Mouse (Mus musculus) left cerebral cortex, adult 9 months (tissue): ENCODE results near the gene Nfasc.
A peak's percentile ranks its signal among the peaks of the same experiment; 100 is the strongest.

Source experiments
- DNase-seq, 2 experiments: peaks; one replicate each; pipeline ENCODE4 v3.0.0; 2022; ENCODE audit warnings: low spot score in 2 of 2

Gene Nfasc

DNA sequence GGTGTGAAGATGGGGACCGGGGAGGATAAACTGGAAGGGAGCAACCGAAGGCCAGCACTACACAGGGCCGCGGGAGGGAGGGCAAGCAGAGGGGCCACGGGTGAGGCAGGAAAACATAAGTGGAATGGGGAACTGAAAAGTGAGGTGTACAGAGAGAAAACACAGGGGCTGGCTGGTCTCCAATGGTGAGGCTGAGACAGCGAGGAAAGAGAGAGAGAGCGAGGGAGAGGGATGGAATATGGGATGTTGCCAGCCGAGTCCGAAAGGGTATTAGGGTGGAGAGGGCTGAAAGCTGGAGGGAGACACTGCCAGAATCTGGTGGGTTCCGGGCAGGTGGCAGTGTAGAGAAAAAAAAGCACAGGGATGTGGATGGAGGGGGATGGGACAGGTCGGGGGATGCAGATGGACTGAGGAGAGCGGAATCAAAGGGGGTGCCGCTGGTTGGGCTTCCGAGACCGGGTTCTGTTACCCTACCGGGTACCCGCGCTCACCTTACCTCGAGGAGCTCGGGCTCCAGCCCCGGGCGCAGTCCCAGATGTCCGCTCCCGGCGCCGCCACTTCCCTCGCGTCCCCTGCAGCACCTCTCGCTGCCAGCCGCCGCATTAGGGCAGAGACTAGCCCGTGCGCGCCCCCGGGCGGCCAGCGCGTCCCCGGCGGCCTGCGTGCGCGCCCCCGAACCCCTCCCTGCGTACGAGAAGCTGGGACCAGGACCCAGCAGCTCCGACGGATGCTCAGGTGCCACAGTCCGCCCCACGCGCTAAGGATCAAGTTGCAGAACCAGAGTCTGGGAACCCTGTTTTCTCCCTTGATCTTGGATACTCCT lies at the start of gene Nfasc:
Gene Nfasc, minus strand, starts transcription at position 623 of the 823 bp plus-strand sequence.
- peak; percentile 78 to 92 for DNase-seq

GRCm38 (mm10) chr1:132791049-132791448 lies 49.5 kb upstream of the Nfasc start:
- DNase-seq = no peak

DNA sequence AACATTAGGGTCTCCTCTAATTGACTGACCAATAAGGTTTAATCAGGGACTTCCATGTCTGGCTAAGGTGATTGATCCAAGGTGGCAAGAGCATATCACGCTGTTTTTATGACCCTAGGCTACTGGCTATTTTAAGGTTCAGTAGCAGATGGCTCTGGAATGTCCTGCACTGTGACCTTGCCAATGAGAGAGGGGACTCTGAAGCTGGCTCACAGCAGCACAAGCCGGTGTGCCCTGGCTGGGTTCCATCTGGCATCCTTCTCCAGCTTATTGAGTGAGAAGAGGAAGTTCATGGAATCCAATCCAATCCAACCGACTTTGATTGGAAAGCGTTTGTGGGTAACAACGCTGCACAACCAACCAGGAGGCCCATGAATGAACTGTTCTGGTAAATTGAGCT lies 45.3 kb upstream of the Nfasc start:
- DNase-seq = no peak

DNA sequence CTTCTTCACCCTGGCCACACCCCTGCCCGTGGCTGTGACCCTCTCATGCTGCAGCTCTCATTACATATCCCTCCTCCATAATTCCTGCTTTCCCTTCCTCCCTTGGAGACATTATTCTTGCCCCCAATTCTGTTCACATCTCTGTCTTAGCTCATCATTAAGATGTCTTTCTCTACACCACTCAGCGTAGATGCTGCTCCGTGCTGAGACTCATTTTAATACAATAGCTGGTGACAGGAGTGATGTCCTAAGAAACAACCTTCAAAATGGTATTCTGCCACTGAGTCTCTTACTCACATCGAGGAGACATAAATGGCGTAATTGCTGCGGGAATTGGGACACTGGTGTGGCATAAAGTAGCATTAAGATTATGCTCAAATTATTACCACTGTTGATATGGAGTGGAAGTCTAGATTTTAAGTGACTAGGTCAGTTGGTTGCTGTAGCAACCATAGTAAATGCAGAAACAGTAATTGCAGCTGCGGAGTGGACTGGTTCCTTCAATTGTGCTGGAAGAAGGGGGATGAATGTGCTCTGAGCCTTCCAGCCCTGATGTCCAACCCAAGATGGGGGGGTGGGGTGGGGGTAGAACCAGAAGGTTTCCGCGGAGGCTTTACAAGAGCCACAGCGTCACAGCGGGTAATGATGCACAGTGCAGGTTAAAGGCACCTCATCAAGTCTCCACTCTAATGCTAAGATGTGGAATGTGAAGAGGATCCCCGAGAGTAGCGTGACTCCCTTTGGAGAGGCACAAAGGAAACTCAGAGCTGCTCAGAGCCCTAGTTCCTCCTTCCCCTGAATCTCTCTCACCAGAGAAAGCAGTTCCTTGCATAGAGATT lies 40.2 kb upstream of the Nfasc start:
- DNase-seq = no peak

DNA sequence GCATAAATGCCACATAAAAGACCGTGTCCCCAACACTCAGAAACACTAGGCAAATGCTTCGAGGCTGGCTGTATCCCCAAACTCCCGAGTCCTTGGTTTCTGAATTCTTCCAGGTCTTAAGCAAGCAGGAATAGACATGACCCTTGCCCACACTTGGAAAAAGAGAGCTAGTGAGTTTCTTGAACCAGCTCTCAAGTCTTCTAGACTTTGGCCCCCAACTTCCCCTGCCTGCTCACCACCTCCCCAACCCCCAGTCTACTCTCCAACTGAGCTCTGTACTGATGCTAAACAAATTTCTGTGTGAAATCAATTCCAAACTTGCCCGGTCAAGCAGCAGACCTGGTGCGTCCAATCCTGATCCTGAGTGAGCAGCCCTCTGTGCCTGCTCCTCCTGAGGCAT lies 39.4 kb upstream of the Nfasc start:
- no peak for DNase-seq

- peak in 1 of 2 experiments; percentile 20 for DNase-seq
Observed at GRCm38 (mm10) chr1:132780254-132780653, 38.7 kb upstream of the Nfasc start.

DNA sequence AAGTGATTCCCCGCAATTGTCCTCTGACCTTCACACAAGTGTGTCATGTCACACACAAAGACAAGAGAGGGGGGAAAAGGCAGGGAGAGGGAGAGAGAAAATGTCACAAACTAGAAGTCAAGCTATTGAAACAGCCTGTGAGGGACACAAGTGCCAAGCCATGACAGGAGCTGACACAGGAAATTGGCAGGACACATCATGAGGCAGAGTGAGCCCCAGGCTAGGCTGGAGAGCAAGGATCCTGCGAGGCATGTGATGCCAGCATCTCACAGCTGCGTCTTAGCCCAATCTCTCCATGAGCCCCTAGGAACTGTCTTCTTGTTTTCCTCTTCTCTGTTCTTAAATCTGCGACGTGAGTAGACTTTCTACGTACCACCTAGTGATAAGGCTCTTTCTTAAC lies 33.4 kb upstream of the Nfasc start:
- DNase-seq = no peak

GRCm38 (mm10) chr1:132771377-132771776 lies 29.8 kb upstream of the Nfasc start:
- no peak for DNase-seq

DNA sequence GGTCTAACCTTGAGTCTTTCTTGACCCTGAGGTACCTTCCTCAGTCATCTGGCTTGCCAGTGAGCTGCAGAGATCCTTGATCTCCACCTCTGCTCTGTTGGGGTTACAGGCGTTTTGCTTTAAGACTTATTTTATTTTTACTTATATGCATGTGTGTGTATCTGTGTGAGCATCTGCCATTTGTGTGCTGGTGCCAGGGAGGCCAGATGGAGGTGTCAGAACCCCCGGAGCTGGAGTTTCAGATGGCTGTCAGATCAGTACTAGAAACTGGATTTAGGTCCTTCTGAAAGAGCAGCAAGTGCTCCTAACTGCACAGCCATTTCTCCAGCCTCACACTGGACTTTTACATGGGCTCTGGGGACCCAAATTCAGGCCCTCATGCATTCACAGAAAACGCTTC lies 28.0 kb upstream of the Nfasc start:
- DNase-seq = no peak

DNA sequence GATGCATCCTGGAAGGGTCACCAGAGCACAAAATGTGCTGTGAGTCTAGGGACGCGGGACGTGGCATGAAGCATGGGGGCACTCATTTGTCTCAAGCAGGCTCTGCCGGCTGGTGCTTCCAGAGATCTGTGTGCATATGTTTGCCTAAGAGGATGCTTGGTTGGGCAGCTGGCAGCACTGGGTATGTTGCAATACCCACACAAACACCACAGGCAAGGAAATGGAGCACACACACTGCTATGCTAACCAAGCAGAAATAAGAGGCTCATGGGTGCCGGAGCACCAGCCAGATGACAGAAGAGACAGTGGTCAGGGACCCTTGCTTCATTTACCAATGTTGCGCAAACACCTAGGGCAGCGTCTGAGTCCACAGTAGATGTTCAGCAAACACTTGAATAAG lies 25.8 kb upstream of the Nfasc start:
- no peak for DNase-seq

DNA sequence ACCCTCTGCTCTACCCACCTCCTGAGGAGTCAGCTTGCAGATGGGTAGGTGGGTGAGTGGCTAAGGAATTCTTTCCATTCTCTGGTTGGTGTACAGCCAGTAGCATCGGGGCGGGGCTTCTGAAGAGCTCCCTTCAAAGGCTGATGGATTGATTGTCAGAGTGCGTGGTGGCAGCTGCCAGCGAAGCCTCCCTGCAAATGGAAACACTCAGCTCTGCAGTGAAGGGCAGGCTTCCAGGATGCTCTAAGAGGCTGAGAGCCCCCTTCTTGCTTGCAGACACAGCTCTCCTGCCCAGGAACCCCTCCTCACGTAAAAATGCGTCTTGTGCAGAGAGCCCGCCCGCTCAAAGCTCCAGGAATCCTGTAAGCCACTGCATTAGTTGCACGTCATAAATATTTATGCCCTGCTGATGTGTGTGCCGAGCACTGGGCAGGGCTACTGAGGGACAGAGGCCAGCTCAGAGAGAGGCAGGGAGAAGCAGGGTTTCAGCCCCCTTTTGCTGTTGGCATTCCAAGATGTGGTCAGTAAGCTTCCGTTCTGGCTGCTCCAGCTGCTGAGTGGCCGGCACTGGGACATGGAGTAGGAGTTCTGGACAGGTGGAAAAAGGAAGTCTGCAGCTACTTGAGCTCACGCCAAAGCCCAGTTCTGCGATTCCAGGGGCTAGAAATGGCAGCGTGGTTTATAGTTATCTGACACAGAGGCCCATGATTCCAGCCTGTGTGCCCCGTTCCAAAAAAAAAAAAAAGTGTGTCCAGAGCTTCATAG lies 24.5 kb upstream of the Nfasc start:
- DNase-seq = peak in 1 of 2 experiments; percentile 40

DNA sequence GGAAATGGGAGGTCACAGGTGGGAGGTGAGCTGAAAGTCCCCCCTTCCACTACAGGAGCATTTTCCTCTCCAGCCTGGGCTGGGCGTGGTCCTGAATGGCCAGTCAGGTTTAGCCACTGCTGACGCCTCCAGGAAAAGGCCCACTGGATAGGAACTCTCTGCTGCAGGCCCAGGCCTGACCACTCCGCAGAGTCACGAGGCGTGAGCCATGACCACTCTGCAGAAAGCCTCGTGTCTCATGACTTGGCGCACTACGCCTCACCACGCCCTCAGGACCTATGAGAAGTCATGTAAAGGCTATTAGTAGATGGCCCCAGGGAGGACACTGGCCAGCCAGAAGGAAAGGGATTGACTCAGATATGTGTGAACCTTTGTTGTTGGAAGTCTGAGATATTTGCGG lies 23.6 kb upstream of the Nfasc start:
- no peak for DNase-seq

GRCm38 (mm10) chr1:132759390-132759789 lies 17.8 kb upstream of the Nfasc start:
- DNase-seq = no peak

DNA sequence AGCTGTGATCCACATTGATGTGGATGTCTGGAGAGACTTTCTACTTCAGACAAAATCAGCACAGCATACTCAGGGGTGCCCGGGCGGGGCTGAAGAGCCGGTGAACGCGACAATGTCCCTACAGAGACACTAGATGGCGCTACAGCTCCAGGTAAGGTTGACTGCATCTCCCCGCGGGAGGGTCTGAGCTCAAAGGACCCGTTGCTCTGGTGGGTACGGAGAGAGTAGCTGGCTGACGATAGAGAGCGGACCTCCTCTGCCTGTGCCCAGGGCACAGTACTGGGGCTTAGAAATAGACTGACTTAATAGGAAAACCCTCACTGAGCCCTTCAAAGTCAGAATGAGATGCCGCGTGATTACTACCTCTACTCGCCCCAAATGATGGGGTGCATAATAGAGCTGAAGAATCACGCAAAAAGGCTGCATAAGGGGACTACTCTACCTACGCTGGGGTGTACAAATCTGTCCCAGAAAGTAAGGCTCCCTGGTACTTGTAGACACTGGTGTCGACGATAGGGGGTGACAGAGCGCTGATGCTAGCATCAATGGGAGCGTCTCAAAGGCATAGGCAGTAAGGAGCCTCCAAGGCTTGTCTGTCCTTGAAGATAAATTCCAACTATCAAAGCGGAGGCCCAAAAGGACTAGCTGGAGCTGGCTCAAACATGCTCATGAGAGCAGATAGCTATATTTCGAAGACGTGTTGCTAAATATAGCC lies 17.2 kb upstream of the Nfasc start:
- DNase-seq = peak; percentile 58 to 85

DNA sequence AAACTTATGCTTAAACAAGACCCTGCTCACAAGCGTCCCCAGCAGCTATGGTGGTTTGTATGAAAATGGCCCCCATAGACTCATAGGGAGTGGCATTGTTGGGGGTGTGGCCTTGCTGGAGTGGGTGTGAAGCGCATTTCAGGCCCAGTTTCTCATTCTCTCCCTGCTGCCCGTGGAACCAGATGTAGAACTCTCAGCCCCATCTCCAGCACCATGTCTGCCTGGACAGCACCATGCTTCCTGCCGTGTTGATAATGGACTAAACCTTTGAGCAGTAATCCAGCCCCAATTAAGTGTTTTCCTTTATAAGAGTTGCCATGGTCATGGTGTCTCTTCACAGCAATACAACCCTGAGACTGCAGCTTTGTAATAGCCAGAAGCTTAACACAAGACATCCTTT lies 13.6 kb upstream of the Nfasc start:
- DNase-seq = no peak

DNA sequence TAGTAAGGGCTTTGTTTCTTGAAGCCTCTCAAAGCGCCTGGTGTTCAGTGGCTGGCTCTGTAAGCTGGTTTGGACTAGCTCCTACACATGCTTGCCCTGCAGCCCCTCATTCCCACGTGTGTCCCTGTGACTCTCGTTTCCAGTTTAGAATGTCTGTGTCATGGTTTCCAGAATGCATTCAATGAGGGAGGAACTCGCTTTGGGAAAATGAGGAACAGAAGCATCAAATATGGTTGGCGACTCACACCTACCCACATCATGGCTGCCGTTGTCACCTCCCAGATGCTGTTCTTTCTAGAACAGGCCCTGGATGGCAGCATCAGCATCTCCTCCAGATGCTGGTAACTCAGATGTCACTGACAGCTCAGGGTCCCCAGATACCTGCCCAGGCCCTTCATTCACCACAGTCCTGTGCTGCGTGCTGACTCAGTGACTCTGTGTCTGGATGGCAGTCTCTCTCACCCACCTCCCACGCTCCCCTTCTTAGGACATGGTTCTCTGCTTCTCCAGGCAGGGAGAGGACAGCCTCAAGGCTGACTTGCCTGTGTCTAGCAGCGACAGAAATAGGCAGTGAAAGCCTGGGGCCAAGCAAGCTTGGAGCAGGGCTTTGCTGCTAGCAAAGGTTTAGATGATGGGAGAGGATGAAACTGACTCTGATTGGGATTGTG lies 7.8 kb upstream of the Nfasc start:
- no peak for DNase-seq

- peak in 1 of 2 experiments; percentile 49 for DNase-seq
Observed at GRCm38 (mm10) chr1:132746302-132746701, 4.7 kb upstream of the Nfasc start.

DNA sequence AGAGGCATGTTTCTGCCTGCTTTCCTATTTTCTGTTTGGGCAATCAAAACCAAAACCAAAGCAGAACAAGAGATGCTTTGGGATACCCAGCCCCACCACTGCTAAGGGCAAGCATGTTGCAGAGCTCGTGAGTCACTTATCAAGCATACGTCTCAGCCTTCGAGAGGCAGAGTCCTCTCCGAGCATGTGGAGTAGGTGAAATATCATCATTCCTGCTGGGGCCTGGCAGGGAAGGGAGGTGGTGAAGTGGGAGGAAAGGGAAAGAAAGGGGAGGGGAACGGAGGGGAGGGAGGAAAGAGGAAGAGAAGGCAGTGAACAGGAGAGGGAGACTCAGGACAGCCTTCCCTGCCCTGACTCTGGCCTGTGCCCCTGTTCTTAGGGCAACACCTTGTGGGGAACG lies 4.0 kb upstream of the Nfasc start:
- DNase-seq = no peak

GRCm38 (mm10) chr1:132739077-132739521 lies 2.5 kb downstream of the Nfasc start:
- peak in 1 of 2 experiments; percentile 68 for DNase-seq

GRCm38 (mm10) chr1:132736171-132736570 lies 5.4 kb downstream of the Nfasc start:
- no peak for DNase-seq
